Mouse (Mus musculus) lung, embryonic 14.5 days (tissue): Measurements from ENCODE around the gene Frs2. TPM values are rescaled to one million over a fixed set of nuclear protein-coding genes. Genes with fewer than 3 reads are reported as not detected.

Experiments
- ATAC-seq: fragments of 200-750 bp; cut with Nextera tagmentation; 2 replicates; pipeline ENCODE4 v1.8.0; 2017; ENCODE audit warnings: mild to moderate bottlenecking, moderate TSS enrichment, moderate library complexity; ENCODE audit not compliant: insufficient read depth
- DNase-seq: peaks from one replicate; pipeline ENCODE4 v3.0.0-alpha.2; 2015
- H3K27ac ChIP-seq: fragments of 300-500 bp; sonication (generic); 2 replicates; pipeline ENCODE4 v1.5.1; 2014; ENCODE audit warnings: low read depth, mild to moderate bottlenecking, moderate library complexity
- H3K27me3 ChIP-seq: fragments of 300-500 bp; sonication (generic); 2 replicates; pipeline ENCODE4 v1.6.1; 2014; ENCODE audit warnings: low read length, control low read depth; ENCODE audit not compliant: insufficient read depth
- H3K36me3 ChIP-seq: fragments of 300-500 bp; sonication (generic); 2 replicates; pipeline ENCODE4 v1.6.1; 2014; ENCODE audit warnings: control low read depth; ENCODE audit not compliant: insufficient read depth
- H3K4me1 ChIP-seq: fragments of 300-500 bp; sonication (generic); 2 replicates; pipeline ENCODE4 v1.6.1; 2014; ENCODE audit warnings: antibody characterized with exemption, control low read depth; ENCODE audit not compliant: insufficient read depth
- H3K4me2 ChIP-seq: fragments of 300-500 bp; sonication (generic); 2 replicates; pipeline ENCODE4 v1.6.1; 2014; ENCODE audit warnings: mild to moderate bottlenecking
- H3K4me3 ChIP-seq: fragments of 300-500 bp; sonication (generic); 2 replicates; pipeline ENCODE4 v1.5.1; 2014; ENCODE audit warnings: low read depth, low read length
- H3K9ac ChIP-seq: fragments of 300-500 bp; sonication (generic); 2 replicates; pipeline ENCODE4 v1.6.1; 2014
- H3K9me3 ChIP-seq: fragments of 300-500 bp; sonication (generic); 2 replicates; pipeline ENCODE4 v1.6.1; 2016; ENCODE audit warnings: low read depth, low read length, control low read depth
- CTCF ChIP-seq: IDR thresholded peaks from 2 replicates; pipeline ENCODE4 v1.5.1; 2016; ENCODE audit warnings: antibody characterized with exemption, low read depth
- WGBS: fragments of 180-500 bp; shearing (Covaris S2); extraction: QIAGEN DNeasy Blood & Tissue Kit; methylation state at CpG from one replicate; pipeline ENCODE4 v1.1.7; 2014; 5-methylcytosine and 5-hydroxymethylcytosine counted together
- polyA plus RNA-seq: library from polyadenylated mRNA; unstranded; fragments of >200 nt; fragmentation: Nextera tagmentation; extraction: Ambion mirVana; gene quantifications from 2 replicates; pipeline ENCODE4 v1.2.1, GENCODE M21; 2014

Frs2 gene
- polyA plus RNA-seq, 1 experiment from 2014 or later, result 27.8 TPM

GRCm38 (mm10) chr10:117152247-117152646 lies 3.9 kb upstream of the Frs2 start:
- H3K9ac ChIP-seq, result no peak overlapping the region
- DNase-seq, result peak; percentile 50
- H3K4me3 ChIP-seq, result no peak overlapping the region
- no peak for ATAC-seq
- H3K27me3 ChIP-seq, result no peaks in the 10 kb centered on the region
- WGBS, result 12% methylated on average over 7 of the region's 7 CpGs
- H3K9me3 ChIP-seq, result no peaks in the 10 kb centered on the region
- H3K36me3 ChIP-seq, result no peaks in the 10 kb centered on the region
- H3K4me1 ChIP-seq, result peaks cover 12% of the 10 kb centered on the region; the same call in 1 of the 2 replicates
- no peak overlapping the region for H3K27ac ChIP-seq
- no peak overlapping the region for H3K4me2 ChIP-seq
- no peak for TF ChIP-seq CTCF

GRCm38 (mm10) chr10:117151676-117152075 lies 3.3 kb upstream of the Frs2 start:
- WGBS, result 54% methylated on average over 4 of the region's 4 CpGs
- H3K4me2 ChIP-seq, result peak overlapping the region; percentile 66

GRCm38 (mm10) chr10:117151241-117151640 lies 2.9 kb upstream of the Frs2 start:
- Histone ChIP-seq H3K36me3 (no peaks in the 10 kb centered on the region), H3K4me1 (peaks cover 18% of the 10 kb centered on the region), H3K4me3 (no peak overlapping the region), H3K27ac (no peak overlapping the region), H3K27me3 (no peaks in the 10 kb centered on the region), H3K9me3 (no peaks in the 10 kb centered on the region), H3K9ac (no peak overlapping the region), H3K4me2 (peak overlapping the region; percentile 66)
- WGBS, result 21% methylated on average over 11 of the region's 11 CpGs
- no peak for TF ChIP-seq CTCF
- peak; percentile 45 for DNase-seq
- no peak for ATAC-seq

More at GRCm38 (mm10) chr10:117151676-117152075, 3.3 kb upstream of the Frs2 start:
- Histone ChIP-seq H3K36me3 (no peaks in the 10 kb centered on the region), H3K9ac (no peak overlapping the region), H3K4me3 (no peak overlapping the region), H3K27ac (no peak overlapping the region), H3K27me3 (no peaks in the 10 kb centered on the region), H3K9me3 (no peaks in the 10 kb centered on the region), H3K4me1 (peaks cover 14% of the 10 kb centered on the region)
- ATAC-seq (no peak), DNase-seq (no peak)
- TF ChIP-seq CTCF, result no peak

GRCm38 (mm10) chr10:117150764-117151163 lies 2.4 kb upstream of the Frs2 start:
- ATAC-seq, result no peak
- no peaks in the 10 kb centered on the region for H3K36me3 ChIP-seq
- H3K4me3 ChIP-seq, result peak overlapping the region; percentile 37; the same call in 1 of the 2 replicates
- DNase-seq, result no peak
- no peak for TF ChIP-seq CTCF
- H3K27ac ChIP-seq, result no peak overlapping the region
- H3K4me2 ChIP-seq, result peak overlapping the region; percentile 66
- no peak overlapping the region for H3K9ac ChIP-seq
- 25% methylated on average over 10 of the region's 10 CpGs for WGBS
- H3K27me3 ChIP-seq, result no peaks in the 10 kb centered on the region
- H3K9me3 ChIP-seq, result no peaks in the 10 kb centered on the region
- H3K4me1 ChIP-seq, result peaks cover 22% of the 10 kb centered on the region

GRCm38 (mm10) chr10:117149942-117150617 lies 1.7 kb upstream of the Frs2 start:
- peak overlapping the region; percentile 66 for H3K4me2 ChIP-seq
- no peaks in the 10 kb centered on the region for H3K36me3 ChIP-seq
- ATAC-seq, result no peak
- H3K4me1 ChIP-seq, result peaks cover 25% of the 10 kb centered on the region
- no peak for TF ChIP-seq CTCF
- no peaks in the 10 kb centered on the region for H3K27me3 ChIP-seq
- peak; percentile 59 for DNase-seq
- H3K27ac ChIP-seq, result peak overlapping the region; percentile 36; the same call in 1 of the 2 replicates
- H3K9ac ChIP-seq, result peak overlapping the region; percentile 46; the same call in 1 of the 2 replicates
- WGBS, result 3% methylated on average over 23 of the region's 23 CpGs
- H3K9me3 ChIP-seq, result no peaks in the 10 kb centered on the region
- H3K4me3 ChIP-seq, result peak overlapping the region; percentile 37

- Histone ChIP-seq H3K9ac (no peak overlapping the region), H3K36me3 (no peaks in the 10 kb centered on the region), H3K4me3 (peak overlapping the region; percentile 100), H3K4me2 (peak overlapping the region; percentile 66), H3K27me3 (no peaks in the 10 kb centered on the region), H3K27ac (no peak overlapping the region), H3K9me3 (no peaks in the 10 kb centered on the region), H3K4me1 (peaks cover 31% of the 10 kb centered on the region)
- no peak for TF ChIP-seq CTCF
- 26% methylated on average over 7 of the region's 7 CpGs for WGBS
- no peak for ATAC-seq
- DNase-seq, result no peak
These were observed 907 bp upstream of the Frs2 start for GRCm38 (mm10) chr10:117149241-117149640.

GRCm38 (mm10) chr10:117147463-117148360 lies 622 bp downstream of the Frs2 start:
- no peaks in the 10 kb centered on the region for H3K36me3 ChIP-seq
- H3K27me3 ChIP-seq, result no peaks in the 10 kb centered on the region
- under 1% methylated on average over 69 of the region's 72 CpGs for WGBS
- peak overlapping the region; percentile 66 for H3K4me2 ChIP-seq
- peaks cover 31% of the 10 kb centered on the region for H3K4me1 ChIP-seq
- peak overlapping the region; percentile 100 for H3K4me3 ChIP-seq
- peak; percentile 35 for ATAC-seq
- H3K27ac ChIP-seq, result peak overlapping the region; percentile 92
- no peaks in the 10 kb centered on the region for H3K9me3 ChIP-seq
- TF ChIP-seq CTCF, result no peak
- peak; percentile 47 for DNase-seq
- H3K9ac ChIP-seq, result peak overlapping the region; percentile 96
